Mouse (Mus musculus) intestine, postnatal 0 days (tissue): ENCODE measurements around the gene Tipin. TPM values are rescaled to one million over a fixed set of nuclear protein-coding genes. Genes with fewer than 3 reads are reported as not detected.
A peak's percentile ranks its signal among the peaks of the same experiment; 100 is the strongest.
"Not testable (repeated sequence)": the region's sequence is repeated elsewhere in the genome, so short reads cannot be mapped to it uniquely, and the experiment has no call there.

Experiments used
- ATAC-seq: fragments of 200-750 bp; cut with Nextera tagmentation; 2 replicates; pipeline ENCODE4 v1.8.0; 2017; ENCODE audit warnings: mild to moderate bottlenecking, moderate TSS enrichment, moderate library complexity
- H3K27ac ChIP-seq: fragments of 300-500 bp; sonication (generic); 2 replicates; pipeline ENCODE4 v1.5.1; 2014; ENCODE audit warnings: mild to moderate bottlenecking, low read depth, low read length, moderate library complexity
- H3K27me3 ChIP-seq: fragments of 300-500 bp; sonication (generic); replicated peaks from 2 replicates; pipeline ENCODE4 v1.6.1; 2014; ENCODE audit warnings: low read length, mixed read lengths; ENCODE audit not compliant: control insufficient read depth, insufficient read depth
- H3K36me3 ChIP-seq: fragments of 300-500 bp; sonication (generic); 2 replicates; pipeline ENCODE4 v1.6.1; 2014; ENCODE audit warnings: mild to moderate bottlenecking, moderate library complexity; ENCODE audit not compliant: control insufficient read depth, insufficient read depth
- H3K4me1 ChIP-seq: fragments of 300-500 bp; sonication (generic); replicated peaks from 2 replicates; pipeline ENCODE4 v1.6.1; 2014; ENCODE audit warnings: antibody characterized with exemption, low read length, mixed read lengths; ENCODE audit not compliant: control insufficient read depth, insufficient read depth
- H3K4me2 ChIP-seq: fragments of 300-500 bp; sonication (generic); replicated peaks from 2 replicates; pipeline ENCODE4 v1.6.1; 2014; ENCODE audit warnings: low read depth, mild to moderate bottlenecking, moderate library complexity
- H3K4me3 ChIP-seq: fragments of 300-500 bp; sonication (generic); 2 replicates; pipeline ENCODE4 v1.5.1; 2014; ENCODE audit warnings: low read depth, low read length
- H3K9ac ChIP-seq: fragments of 300-500 bp; sonication (generic); 2 replicates; pipeline ENCODE4 v1.6.1; 2014; ENCODE audit warnings: mild to moderate bottlenecking, low read depth, low read length
- H3K9me3 ChIP-seq: fragments of 300-500 bp; sonication (generic); 2 replicates; pipeline ENCODE4 v1.6.1; 2016; ENCODE audit warnings: mixed run types; ENCODE audit not compliant: control insufficient read depth
- CTCF ChIP-seq: sonication (generic); IDR thresholded peaks from 2 replicates; pipeline ENCODE4 v1.5.1; 2016; ENCODE audit warnings: low read depth, mild to moderate bottlenecking, control low read depth, antibody characterized with exemption, moderate library complexity
- WGBS: fragments of 180-500 bp; shearing (Covaris S2); extraction: QIAGEN DNeasy Blood & Tissue Kit; methylation state at CpG from one replicate; pipeline ENCODE4 v1.1.7; 2014; 5-methylcytosine and 5-hydroxymethylcytosine counted together
- polyA plus RNA-seq: library from polyadenylated mRNA; unstranded; fragments of >200 nt; fragmentation: Nextera tagmentation; extraction: Ambion mirVana; gene quantifications from 2 replicates; pipeline ENCODE4 v1.2.1, GENCODE M21; 2015

Tipin gene
- polyA plus RNA-seq, 1 experiment from 2014 or later = 65.7 TPM

- Histone ChIP-seq H3K9me3 (no peaks in the 10 kb centered on the region), H3K36me3 (no peaks in the 10 kb centered on the region), H3K27ac (no peak overlapping the region), H3K4me2 (no peak overlapping the region), H3K9ac (no peak overlapping the region), H3K4me1 (no peaks in the 10 kb centered on the region), H3K4me3 (no peak overlapping the region), H3K27me3 (no peaks in the 10 kb centered on the region)
- no peak for TF ChIP-seq CTCF
- no peak for ATAC-seq
- 56% methylated on average over 1 of the region's 1 CpGs for WGBS
Measured at GRCm38 (mm10) chr9:64267231-64267630, 14.2 kb upstream of the Tipin start.

DNA sequence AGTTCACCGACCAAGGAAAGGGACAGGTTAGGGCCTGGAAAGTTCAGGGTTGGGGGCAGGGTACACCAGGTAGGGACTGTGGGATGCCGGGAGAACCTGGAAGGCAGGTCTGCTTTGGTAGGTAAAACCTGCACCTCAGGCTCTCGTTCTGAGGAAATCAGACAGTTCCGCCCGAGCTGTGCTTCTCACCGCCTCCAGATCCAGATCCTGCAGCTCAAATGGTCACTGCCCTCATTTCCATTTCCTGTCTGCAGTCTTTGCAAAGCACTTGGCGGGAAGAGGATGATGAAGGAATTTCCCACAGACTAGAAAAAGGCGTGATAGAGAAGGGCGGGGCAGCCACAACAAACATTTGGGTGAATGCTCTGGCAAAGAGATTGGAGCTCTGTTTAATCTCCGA lies 13.2 kb upstream of the Tipin start:
- no peak for ATAC-seq
- H3K9me3 ChIP-seq = no peaks in the 10 kb centered on the region
- no peaks in the 10 kb centered on the region for H3K36me3 ChIP-seq
- H3K27me3 ChIP-seq = no peaks in the 10 kb centered on the region
- no peak overlapping the region for H3K27ac ChIP-seq
- no peak overlapping the region for H3K9ac ChIP-seq
- no peak overlapping the region for H3K4me3 ChIP-seq
- 78% methylated on average over 10 of the region's 10 CpGs for whole genome bisulfite sequencing
- TF ChIP-seq CTCF = no peak
- H3K4me1 ChIP-seq = no peaks in the 10 kb centered on the region
- no peak overlapping the region for H3K4me2 ChIP-seq

DNA sequence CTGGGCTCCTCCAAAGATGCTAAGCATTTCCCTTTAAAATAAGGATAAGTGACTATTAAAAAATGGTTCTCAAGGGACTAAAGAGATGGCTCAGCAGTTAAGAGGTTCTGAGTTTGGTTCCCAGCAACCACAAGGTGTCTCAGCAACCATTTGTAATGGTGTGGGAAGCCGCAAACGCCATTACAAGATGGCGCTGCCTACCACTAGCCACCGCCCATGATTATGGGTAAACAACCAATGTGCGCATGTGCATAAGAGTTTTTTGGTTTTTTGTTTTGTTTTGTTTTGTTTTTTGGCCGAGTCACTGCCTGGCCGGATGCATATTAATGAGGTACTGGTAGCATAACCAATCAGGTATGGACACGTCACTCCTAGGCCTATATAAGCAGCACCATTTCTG lies 12.5 kb upstream of the Tipin start:
- not testable (repeated sequence) for H3K36me3 ChIP-seq, H3K4me1 ChIP-seq, H3K27ac ChIP-seq, H3K9ac ChIP-seq, ATAC-seq, H3K4me3 ChIP-seq, H3K27me3 ChIP-seq, H3K4me2 ChIP-seq, H3K9me3 ChIP-seq
- WGBS = 97% methylated on average over 8 of the region's 8 CpGs

DNA sequence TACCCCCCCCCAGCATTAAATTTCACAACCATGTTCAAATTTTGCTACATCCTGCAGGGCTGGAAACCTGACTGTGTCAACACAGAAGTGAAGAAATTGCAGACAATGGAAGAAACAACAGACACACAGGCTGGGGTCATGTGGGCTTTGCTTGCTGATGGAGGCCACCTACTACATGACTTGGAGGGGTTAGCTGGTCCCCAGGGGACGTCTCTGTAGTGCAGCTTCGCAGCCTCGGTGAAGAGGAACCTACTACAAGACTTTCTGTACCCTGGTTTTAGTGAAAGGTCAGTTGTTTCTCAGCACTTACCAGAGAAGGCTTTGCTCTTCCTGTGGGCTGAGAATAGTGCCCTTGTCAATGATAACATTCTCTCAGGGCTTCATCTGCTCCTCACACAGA lies 10.1 kb upstream of the Tipin start:
- no peaks in the 10 kb centered on the region for H3K4me1 ChIP-seq
- H3K27me3 ChIP-seq = no peaks in the 10 kb centered on the region
- no peak overlapping the region for H3K27ac ChIP-seq
- no peak overlapping the region for H3K4me3 ChIP-seq
- H3K36me3 ChIP-seq = no peaks in the 10 kb centered on the region
- no peak for TF ChIP-seq CTCF
- WGBS = 71% methylated on average over 3 of the region's 3 CpGs
- H3K9me3 ChIP-seq = no peaks in the 10 kb centered on the region
- no peak overlapping the region for H3K9ac ChIP-seq
- H3K4me2 ChIP-seq = no peak overlapping the region
- no peak for ATAC-seq

- no peak for ATAC-seq
- H3K4me2 ChIP-seq = no peak overlapping the region
- 40% methylated on average over 7 of the region's 7 CpGs for WGBS
Measured at GRCm38 (mm10) chr9:64272611-64273010, 8.8 kb upstream of the Tipin start.

DNA sequence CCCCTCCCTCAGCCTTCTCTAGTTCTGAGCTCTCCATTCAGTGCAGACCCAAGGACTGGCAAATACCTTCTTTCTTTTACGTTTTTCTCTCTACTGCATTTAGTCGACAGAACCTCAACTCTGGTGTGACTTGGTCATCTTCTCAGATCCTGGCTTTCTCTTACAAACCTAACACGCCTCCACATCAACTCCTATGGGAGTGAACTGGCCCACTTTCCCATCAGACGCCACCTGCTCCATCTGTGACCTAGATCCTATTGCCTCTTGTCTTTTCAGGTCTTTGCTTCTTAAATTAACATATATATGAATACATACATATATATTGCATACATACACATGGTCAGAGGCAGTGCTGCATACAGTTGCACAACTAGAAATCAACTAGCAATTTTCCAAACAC lies 7.6 kb upstream of the Tipin start:
- no peak for ATAC-seq
- H3K27me3 ChIP-seq = no peaks in the 10 kb centered on the region
- H3K9ac ChIP-seq = no peak overlapping the region
- H3K36me3 ChIP-seq = no peaks in the 10 kb centered on the region
- no peak overlapping the region for H3K27ac ChIP-seq
- WGBS = 74% methylated on average over 4 of the region's 4 CpGs
- H3K9me3 ChIP-seq = no peaks in the 10 kb centered on the region
- no peaks in the 10 kb centered on the region for H3K4me1 ChIP-seq
- TF ChIP-seq CTCF = no peak
- no peak overlapping the region for H3K4me2 ChIP-seq
- H3K4me3 ChIP-seq = no peak overlapping the region

More at GRCm38 (mm10) chr9:64272611-64273010, 8.8 kb upstream of the Tipin start:
- H3K27me3 ChIP-seq = no peaks in the 10 kb centered on the region
- H3K4me3 ChIP-seq = no peak overlapping the region
- no peaks in the 10 kb centered on the region for H3K4me1 ChIP-seq
- no peaks in the 10 kb centered on the region for H3K9me3 ChIP-seq
- TF ChIP-seq CTCF = peak; percentile 81
- no peak overlapping the region for H3K27ac ChIP-seq
- H3K9ac ChIP-seq = no peak overlapping the region
- H3K36me3 ChIP-seq = no peaks in the 10 kb centered on the region

- WGBS = 81% methylated on average over 4 of the region's 4 CpGs
- Histone ChIP-seq H3K36me3 (no peaks in the 10 kb centered on the region), H3K27ac (no peak overlapping the region), H3K27me3 (no peaks in the 10 kb centered on the region), H3K4me3 (no peak overlapping the region), H3K9me3 (no peaks in the 10 kb centered on the region), H3K4me2 (no peak overlapping the region), H3K9ac (no peak overlapping the region), H3K4me1 (no peaks in the 10 kb centered on the region)
- no peak for TF ChIP-seq CTCF
- ATAC-seq = no peak
Measured at GRCm38 (mm10) chr9:64274291-64274690, 7.1 kb upstream of the Tipin start.
